Mouse (Mus musculus) 3134 (cell line): ENCODE measurements around the gene Gm45837.

Experiments
- DNase-seq: peaks from one replicate; pipeline ENCODE4 v3.0.0-alpha.2; 2011; ENCODE audit warnings: low spot score; ENCODE audit not compliant: insufficient read length; ENCODE audit errors: extremely low read depth

Gene Gm45837

DNA sequence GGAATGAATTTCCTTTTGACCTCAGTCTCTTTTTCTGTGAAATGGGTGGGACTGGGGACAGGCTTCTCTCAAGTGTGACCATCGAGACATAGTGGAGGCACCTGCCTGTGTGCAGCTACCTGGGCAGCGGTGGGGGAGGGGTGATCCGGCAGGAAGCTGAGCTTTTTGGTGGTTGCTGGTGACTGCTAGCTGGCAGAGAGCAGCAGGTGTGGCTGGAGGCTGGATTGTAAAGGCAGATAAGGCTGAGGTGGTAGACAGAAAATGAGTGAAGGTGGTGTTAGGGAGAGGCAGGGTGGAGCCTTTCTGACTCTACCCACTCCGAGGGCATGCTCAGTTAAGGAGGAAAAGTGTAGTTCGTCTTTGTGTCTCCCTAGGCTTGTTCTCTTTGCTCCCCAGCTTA is 76.4 kb downstream of the Gm45837 start:
- DNase-seq: no peak

DNA sequence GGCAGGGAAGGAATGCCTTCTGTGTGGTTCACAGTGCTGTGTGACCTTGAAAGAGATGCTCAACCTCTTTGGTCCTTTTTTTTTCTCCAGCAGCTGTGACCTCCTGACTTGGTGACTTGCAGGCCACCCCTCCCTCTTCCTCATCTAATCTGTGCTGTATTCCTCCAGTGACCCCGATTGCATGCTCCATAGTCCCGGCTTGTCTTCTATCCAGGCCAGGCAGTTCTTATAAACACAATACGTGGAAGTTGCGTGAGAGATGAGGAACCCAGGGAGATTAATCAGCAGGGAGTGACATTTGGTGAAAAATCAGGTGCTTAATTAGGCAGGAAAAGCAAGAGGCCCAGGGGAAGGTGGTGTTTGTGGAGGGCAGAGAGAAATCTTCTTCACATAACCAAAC is 80.3 kb downstream of the Gm45837 start:
- DNase-seq: no peak

DNA sequence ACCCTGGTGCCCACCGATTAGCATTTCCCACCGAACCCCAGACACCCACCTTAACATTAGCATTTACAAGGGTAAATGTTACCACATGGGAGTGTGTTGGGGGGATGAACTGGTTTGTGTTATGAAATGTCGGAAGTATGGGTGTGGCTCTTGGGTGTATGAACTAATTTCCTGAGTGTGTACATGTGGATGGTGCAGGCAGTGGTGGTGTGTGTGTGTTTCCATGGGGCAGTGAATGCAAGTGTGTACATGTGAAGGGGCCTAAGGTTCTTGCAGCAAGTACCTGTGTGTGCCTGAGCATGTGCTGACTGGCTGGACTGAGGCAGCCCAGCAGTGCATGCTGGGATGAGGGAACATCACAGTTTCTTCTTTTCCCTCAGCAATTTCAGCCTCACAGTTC is 87.7 kb downstream of the Gm45837 start:
- DNase-seq: no peak

DNA sequence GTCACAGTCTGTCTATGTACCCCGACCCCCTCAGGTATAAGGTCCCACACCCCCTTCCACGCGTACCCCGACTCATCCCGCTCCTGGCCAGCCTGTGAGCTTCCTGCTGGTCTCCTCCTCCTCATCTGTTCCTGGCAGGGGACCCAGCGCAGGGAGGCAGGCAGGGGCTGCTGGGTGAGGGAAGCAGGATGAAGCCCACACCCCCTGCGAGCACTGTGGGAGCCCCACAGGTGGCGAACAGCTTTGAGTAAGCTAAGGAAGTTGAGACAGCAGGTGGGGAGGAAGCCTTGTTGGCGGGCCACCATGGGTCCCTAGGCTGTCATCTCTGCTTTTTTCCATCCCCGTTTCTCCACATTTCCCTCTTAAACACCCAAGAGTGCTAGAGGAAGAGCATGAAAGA is 88.6 kb downstream of the Gm45837 start:
- DNase-seq: no peak

DNA sequence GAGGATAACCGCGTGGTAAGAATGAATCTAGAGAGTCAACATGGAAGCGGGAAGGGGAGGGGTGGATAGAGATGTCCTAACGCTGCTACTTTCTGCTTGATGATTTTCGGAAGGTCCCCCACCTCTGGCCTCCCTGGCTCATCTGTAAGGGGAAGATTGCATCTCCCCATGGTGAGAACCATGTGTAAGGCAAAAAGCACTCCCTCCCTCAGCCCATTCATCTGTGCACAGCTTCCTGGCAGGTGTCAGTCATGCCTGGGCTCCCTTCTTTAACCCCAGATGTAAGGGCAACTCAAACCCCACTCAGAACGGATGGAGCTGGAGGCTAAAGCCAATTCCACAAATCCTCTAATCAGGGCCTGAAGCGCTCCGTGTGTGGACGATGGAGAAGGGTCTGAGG is 89.0 kb downstream of the Gm45837 start:
- DNase-seq: no peak

DNA sequence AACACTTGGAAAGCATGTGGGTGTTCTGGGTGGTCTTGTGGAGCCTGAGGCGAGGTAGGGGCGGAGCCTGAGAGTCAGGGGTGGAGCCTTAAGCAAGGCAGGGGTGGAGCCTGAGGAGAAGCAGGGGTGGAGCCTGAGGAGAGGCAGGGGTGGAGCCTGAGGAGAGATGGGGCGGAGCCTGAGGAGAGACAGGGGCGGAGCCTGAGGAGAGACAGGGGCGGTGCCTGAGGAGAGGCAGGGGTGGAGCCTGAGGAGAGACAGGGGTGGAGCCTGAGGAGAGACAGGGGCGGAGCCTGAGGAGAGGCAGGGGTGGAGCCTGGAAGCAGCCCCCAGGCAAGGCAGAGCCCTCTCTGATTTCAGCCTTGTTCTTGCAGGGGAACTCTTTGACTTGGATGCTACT is 90.5 kb downstream of the Gm45837 start:
- DNase-seq: no peak

DNA sequence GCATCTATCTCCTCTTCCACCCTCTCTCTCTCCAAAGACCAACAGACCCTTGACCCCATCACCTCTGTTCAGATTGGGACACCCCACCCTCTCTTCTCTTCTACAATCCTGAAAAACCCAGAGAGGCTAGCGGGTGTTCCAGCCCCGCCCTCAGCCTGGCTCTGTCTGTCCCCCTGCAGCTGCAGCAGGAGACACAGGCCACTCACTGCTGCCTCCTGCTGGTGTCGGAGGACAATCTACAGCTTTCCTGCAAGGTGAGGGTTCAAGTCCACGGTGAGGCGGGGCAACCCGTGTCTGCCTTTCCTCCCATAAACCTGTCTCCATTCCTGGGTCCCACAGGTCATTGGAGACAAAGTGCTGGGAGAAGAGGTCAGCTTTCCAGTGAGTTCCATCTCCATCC is 91.0 kb downstream of the Gm45837 start:
- peak; percentile 34 for DNase-seq

DNA sequence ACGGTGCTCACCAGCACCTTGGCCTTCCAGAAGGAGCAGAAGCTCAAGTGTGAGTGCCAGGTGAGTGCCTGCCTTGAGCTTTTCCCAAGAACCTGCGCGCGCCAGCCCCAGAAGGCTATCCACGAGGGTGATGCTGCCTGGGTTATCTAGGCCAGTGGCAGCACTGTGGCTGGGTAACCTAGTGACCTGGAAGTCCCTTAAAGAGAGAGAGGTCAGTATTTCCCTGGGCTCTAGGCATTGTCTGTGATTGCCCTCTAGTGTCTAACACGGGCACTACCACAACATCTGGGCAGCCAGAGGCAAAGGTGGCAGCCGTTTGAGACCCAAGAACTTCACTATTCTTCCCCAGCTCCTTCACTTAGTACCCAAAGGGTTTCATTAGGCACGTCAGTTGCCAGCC is 92.7 kb downstream of the Gm45837 start:
- peak; percentile 49 for DNase-seq

DNA sequence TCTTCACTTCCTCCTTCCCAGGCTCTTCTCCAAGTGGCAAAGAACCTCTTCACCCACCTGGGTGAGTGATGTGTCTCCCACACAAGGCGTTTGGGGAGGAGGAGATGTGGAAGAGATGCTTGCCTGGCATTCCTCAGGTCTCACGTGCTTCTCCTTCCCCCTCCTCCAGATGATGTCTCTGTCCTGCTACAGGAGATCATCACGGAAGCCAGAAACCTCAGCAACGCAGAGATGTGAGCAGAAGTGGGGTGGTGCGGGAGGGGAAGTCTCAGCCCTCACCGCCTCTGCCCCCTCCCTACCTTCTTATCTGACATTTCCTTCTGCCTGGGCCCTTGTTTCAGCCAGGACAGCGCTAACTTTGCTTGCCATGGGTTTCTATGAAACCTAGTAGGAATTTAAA is 93.1 kb downstream of the Gm45837 start:
- no peak for DNase-seq

DNA sequence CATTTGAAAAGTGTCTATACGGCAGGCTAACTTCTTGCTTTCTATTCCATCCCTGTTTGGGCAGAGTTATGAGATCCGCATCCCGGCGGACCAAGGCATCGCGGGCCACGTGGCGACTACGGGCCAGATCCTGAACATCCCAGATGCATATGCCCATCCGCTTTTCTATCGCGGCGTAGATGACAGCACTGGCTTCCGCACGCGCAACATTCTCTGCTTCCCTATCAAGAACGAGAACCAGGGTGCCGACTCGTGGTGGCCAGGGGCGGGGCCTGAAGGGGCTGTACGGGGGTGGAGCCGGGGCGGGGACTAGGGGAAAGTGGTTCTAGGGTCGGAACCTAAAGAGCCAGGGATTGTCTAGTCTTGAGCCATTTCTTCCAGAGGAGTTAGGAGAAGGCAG is 93.8 kb downstream of the Gm45837 start:
- no peak for DNase-seq

DNA sequence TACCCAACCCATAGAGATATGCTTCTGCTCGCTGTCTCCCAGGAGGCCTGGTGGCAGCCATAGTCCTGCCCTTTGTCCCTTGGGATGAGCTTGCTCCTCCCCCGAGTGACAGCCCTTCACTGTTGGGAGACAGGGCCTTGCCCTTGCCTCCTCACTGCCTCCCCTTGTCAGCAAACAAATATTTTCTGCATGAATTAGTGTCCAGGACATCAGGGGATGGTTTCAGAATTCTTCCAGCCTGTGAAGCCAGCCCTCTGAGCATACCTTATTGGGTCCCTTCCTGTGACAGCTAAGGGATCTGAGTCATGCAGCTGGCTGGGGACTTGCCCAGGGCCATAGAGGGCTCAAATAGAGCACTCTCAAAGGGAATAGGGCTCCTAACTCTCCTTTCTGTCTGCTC is 98.5 kb downstream of the Gm45837 start:
- DNase-seq: peak; percentile 57

DNA sequence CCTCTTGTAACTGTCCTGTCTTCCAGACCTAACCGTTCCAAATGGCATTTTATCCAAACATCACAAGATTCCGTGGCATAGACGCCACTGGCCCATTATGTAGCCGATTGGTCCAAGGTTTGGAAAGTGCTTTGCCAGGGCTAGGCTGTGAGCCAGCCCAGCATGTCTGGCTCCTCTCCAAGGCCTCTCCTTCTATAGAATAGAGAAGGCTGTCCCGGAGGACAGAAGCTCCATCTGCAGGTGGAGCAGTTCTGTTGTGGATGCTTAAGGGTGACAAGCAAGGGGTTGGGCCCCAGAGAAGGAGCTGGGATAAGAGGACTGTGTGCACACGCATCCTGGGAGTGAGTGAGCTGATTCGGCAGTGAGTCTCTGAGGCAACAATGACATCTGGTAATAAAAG is 103.0 kb downstream of the Gm45837 start:
- no peak for DNase-seq

DNA sequence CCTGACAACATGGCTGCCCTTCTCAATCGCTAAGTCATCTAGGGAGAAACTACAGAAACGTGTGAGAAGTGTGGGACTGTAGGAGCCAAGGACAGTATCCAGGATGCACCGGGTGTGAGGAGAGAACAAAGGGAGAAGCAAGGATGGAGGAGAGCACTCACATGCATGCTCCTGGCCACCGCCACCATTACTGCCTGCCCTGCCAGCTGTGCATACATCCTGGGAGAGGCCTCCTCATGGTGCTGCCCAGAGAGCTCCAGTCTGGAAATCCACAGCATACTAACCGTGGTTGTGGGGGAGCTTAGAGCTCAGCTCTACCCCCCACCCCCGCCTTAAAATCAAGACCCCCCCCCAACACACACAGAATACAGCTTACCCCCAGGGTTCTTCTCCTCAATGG is 104.1 kb downstream of the Gm45837 start:
- no peak for DNase-seq

DNA sequence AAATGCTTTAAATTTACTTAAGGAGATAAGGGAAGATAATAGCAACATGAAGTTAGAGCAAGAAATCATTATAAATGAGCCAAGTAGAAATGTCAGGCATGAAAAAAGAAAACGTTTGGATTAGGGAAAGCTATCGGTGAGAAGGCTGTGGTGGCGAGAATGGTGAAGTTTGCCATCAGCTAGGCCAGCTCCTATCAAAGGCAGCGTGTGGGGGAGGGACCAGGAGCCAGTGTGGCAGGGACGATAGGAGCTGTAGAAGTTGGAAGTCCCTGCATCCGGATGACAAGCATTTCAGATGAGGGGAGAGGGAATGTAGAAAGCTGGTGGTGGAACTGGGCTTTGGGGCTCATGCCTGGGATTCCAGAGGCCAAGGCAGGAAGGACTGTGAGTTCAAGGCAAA is 104.6 kb downstream of the Gm45837 start:
- no peak for DNase-seq

DNA sequence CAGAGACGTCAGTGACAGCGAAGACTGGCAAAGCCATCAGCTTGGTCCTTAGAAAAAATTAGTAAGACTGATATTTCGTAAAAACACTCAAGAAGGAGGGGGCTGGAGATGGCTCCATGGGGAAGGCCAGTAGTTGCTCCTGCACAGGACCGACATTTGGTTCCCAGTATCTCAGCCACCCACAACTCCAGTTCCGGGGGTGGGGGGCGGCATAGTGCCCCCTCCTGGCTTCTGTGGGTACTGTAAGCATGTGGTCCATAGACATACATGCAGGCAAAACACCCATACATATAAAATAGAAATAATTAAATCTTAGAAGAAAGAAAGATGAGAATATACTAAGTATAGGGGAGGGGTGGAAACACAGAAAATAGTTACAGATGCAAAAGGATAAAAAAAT is 105.8 kb downstream of the Gm45837 start:
- DNase-seq: peak; percentile 18

DNA sequence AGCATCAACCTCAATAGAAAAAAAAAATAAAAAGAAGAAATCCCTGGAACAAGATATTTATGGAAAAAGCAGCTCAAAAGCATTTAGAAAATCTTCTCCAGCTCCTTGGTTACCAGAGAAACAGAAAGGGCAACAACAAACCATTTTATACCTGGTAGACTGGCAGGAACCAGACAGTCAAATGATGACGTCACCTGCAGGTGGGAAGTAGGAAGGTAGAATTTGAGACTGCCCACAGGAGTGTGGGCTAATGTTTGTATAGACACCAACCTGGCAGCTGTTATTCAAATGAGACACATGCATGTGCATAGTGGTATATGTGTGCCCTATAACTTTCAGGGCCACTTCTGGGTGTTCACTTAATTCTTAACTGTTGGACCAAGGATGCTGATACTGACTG is 111.0 kb downstream of the Gm45837 start:
- no peak for DNase-seq

DNA sequence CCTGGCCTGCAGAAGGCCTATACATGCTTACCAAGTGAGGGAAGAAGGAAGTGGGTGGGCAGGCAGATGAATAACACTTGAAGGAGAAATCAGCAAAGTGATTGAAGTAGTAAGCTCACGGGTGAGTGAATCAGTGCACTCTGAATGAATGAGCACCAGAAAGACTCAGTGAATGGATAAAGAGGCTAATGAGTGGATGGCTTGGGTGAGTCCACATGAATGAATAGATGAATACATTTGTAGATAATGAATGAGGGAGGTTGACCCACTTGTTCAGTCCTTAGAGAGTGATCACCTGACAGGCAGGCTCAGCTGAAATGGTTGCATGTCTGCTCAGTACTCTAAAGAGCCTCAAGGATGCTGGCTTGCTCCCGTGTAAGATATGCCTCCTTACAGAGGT is 112.5 kb downstream of the Gm45837 start:
- no peak for DNase-seq

DNA sequence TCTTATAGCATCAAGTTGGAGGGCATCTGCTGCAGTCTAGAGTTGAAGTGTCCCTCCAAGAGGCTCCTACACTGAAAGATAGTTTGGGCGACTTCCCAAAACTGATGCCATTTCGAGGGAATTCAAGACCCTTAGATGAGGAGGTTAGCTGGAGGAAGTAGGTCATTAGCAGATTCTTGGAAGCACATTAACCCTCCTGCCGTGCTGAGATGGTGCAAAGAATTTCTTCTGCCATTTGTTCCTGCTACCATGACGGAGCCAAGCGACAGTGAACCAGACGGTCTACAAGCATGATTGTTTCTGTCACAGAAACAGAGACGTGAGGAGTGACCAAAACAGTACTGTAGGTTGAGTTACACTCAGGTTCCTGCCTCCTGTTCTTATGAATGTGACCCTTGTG is 115.8 kb downstream of the Gm45837 start:
- DNase-seq: no peak

DNA sequence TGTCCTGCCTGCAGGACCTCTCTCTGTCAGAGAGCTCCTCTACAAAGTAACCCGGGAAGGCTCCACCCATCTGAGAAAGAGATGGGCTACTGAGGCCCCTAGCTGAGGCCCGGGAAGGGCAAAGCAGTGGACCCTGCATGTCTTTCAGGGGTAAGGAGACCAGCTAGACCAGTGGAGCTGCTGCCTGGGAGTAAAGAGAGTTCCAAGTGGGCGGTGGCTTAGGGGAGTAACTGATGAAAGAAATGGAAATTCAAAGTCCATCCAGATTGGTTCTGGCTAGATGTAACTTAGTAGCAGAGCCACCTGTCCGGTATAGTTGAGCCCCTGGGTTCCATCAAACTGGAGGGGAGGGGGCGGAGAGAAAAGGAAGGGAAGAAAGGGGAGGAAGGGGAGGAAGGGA is 123.7 kb downstream of the Gm45837 start:
- no peak for DNase-seq

DNA sequence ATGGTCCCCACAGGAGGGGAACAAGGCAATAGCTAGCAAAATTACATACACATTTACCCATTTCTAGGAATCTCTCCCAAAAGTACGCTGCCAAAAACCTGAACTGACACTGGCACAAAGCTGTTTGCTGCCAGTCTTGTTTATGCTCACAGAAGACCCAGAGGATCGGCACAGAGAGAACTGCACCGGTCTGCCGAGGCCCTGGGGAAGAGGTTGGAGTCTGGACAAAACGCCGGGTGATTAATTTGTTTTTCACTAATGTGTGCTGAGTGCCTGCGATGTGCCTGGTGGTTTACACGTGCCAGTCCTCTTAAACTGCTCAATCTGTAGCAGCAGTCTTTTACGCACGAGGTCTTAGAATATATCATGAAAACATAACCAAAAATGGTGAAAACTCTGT is 124.4 kb downstream of the Gm45837 start:
- DNase-seq: no peak

DNA sequence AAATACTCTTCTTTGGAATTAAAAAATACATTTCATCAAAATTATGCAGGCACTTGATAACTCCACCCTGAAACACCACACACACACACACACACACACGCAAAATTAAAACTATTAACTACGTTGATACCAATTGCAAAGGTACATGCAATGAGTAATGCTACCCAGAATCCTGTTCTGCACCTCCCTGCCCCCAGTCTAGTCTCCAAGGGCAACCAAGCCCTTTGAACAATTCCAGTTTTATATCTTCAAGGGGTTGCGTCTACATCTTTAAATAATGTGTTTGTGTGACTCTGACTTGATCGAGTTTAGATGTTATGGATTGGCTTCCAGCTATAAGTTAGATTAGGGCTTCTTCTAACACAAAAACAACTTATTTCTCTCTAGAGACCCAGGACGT is 124.8 kb downstream of the Gm45837 start:
- no peak for DNase-seq

DNA sequence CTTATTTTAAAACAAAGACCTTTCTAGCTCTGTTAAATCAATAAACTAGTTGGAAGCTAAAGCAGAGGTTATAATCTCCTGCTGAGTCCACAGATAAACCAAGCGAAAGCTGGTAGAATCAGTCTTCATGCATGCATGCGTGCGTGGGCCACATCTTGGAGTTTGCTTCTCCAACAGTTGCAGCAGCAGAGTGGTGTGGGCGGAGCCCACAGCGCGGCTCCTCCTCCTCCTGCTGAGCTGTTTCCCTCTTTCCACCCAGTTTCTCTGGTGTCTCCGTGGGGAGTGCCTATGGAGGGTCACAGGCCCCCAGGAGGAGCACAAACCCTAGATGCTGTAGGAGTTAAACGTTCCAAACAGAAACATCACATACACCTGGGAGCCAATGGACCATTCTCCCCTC is 126.9 kb downstream of the Gm45837 start:
- peak; percentile 45 for DNase-seq

DNA sequence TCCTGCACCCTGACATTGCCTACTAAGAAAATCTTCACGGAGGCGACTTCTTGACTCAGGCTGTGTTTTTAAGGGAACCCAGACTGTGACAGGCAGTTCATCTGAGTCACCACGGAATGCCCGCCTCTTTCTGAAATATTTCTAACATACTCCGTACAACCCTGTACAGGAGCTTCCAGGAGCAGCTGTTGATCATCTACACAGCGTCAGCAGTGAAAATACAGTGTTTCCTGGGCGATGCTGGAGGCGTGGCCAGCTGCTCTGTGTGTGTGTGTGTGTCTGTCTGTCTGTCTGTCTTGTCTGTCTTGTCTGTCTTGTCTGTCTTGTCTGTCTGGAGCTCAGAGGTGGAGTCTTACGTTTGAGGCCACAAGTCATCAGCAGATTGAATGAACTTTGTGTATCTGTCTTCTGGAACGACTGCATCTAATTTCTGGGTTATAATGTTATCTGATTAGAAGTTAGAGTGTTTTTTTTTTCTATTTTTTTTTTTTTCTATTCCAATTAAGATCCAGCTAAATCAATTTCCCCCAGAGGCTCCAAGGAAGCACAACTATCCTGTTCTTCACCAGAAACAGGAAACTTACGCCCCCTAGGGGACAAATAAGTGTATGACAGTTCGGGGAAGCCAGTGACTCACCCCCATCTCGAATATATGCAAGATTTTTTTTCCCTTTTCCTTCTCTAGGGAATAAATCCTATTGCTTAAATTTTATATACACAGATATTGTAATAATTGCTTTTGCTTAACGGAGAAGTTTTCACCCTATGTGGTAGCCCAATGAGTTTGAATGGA is 127.7 kb downstream of the Gm45837 start:
- peak; percentile 69 for DNase-seq
